Mouse (Mus musculus) testis, adult 2 months (tissue): Measurements from ENCODE around the gene Rsl24d1.

Source experiments
- CTCF ChIP-seq: fragments of 200-500 bp; IDR thresholded peaks from 2 replicates; pipeline ENCODE4 v1.5.1; 2012; ENCODE audit warnings: low read depth, mild to moderate bottlenecking, inconsistent platforms, low read length, moderate library complexity; ENCODE audit not compliant: control insufficient read depth, insufficient read depth, insufficient replicate concordance
- POLR2A ChIP-seq: fragments of 200-500 bp; IDR thresholded peaks from 2 replicates; pipeline ENCODE4 v1.6.1; 2012; ENCODE audit warnings: low read depth, mild to moderate bottlenecking, inconsistent platforms, low read length, moderate library complexity; ENCODE audit not compliant: control insufficient read depth

DNA sequence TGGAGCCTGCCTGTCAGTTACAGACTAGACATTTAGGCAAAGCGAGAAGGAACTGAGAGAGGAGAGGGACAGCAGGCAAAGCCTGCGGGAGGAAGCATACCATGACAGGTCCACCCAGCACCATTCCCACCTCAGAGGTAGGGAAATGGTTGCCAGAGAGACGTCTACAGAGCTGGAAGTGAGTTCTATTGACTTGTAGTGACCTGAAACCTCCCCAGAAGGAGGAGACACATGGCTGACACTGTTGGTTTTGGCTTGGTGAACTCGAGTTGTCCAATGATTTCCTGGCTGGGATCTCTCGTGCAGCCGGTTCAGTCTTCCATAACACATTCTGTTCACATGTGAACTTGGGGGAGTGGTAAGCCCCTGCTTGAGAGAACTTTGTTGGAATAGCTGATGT, 29.3 kb upstream of the Rsl24d1 start:
- TF ChIP-seq CTCF (no peak), POLR2A (no peak)
